Mouse (Mus musculus) layer of hippocampus, postnatal 14 days (tissue): ENCODE data around the gene 4933427D14Rik. TPM values are rescaled to one million over a fixed set of nuclear protein-coding genes. Genes with fewer than 3 reads are reported as not detected.

Experiments
- DNase-seq, 2 experiments: peaks; one replicate each; pipeline ENCODE4 v3.0.0; 2021 to 2022; ENCODE audit warnings: low spot score in 2 of 2, mixed read lengths in 1 of 2
- total RNA-seq, 2 experiments: library from RNA; stranded (reverse); gene quantifications; 2 replicates each; pipeline ENCODE4 v1.2.3; 2021

The 4933427D14Rik gene
- total RNA-seq, 2 experiments from 2014 or later = 22.9 to 23.3 TPM

GRCm38 (mm10) chr11:72118630-72119029, 88.6 kb downstream of the 4933427D14Rik start:
- DNase-seq = no peak

DNA sequence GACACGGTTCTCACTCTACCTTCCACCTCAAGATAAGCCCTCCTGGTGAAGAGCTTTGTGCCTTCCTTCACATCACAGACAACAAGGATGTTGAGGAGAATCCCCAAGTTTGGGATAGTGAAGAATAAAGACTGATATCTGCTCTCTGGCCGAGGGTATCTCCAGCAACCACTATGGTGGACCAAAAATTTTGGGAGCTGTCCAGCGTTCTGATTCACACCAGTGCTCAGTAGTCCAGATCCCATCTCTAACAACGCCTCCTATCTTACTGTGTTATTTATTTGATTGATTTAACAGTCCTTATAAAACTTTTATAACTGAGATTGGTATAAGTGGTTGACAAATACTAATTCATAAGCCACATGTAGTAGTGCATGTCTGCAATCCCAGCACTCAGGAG, 94.0 kb downstream of the 4933427D14Rik start:
- DNase-seq = no peak

DNA sequence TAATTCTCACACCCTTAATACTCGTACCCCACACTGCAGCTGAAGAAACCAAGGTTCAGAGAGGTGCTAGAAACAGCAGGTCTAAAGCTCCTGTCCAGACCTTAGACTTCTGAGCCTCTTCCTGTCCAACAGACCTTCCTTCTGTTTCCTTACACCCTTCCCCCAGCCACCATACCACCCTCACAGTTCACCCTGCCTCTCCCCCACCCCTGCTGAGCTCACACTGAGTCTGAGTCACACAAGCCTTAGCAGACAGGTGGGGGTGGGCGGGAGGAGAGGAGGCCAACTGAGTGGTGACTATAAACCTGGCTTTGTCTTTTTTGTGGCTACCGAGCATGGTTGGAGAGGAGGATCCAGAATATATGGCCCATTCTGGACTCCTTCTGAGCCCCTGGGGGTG, 96.5 kb downstream of the 4933427D14Rik start:
- no peak for DNase-seq

GRCm38 (mm10) chr11:72104223-72104622, 103.0 kb downstream of the 4933427D14Rik start:
- no peak for DNase-seq

Other genes with a start within 250 kb of the 4933427D14Rik start
- under 1 TPM in 1 of 2 experiments, not detected in 1; 0.14 TPM for gene Aipl1, start 169.9 kb downstream of the 4933427D14Rik start, total RNA-seq
- 1 to 10 TPM; 2.4 to 3.0 TPM for gene Pimreg, start 165.4 kb downstream of the 4933427D14Rik start, total RNA-seq
- gene Pitpnm3, start 71.7 kb downstream of the 4933427D14Rik start, total RNA-seq = 10 to 100 TPM; 20.9 to 22.2 TPM
- gene Gm43951, start 619 bp downstream of the 4933427D14Rik start, total RNA-seq = 10 to 100 TPM; 10.9 to 11.3 TPM
- gene Txndc17, start 88 bp upstream of the 4933427D14Rik start, total RNA-seq = 10 to 100 TPM; 38.1 to 44.3 TPM
- gene Med31, start 8.1 kb upstream of the 4933427D14Rik start, total RNA-seq = 10 to 100 TPM; 14.7 to 14.8 TPM
- gene Slc13a5, start 59.8 kb upstream of the 4933427D14Rik start, total RNA-seq = 10 to 100 TPM; 12.4 to 13.4 TPM
- 1 to 10 TPM; 2.4 to 2.9 TPM for gene Xaf1, start 94.2 kb upstream of the 4933427D14Rik start, total RNA-seq
- not detected for gene Fbxo39, start 107.0 kb upstream of the 4933427D14Rik start, total RNA-seq
- gene Tekt1, start 155.0 kb upstream of the 4933427D14Rik start, total RNA-seq = 1 to 10 TPM; 2.6 to 5.0 TPM
- 1 to 10 TPM; 3.0 to 4.4 TPM for gene Smtnl2, start 204.3 kb upstream of the 4933427D14Rik start, total RNA-seq
- not detected for gene Ggt6, start 228.1 kb upstream of the 4933427D14Rik start, total RNA-seq
- 10 to 100 TPM; 50.3 to 53.1 TPM for gene Mybbp1a, start 233.9 kb upstream of the 4933427D14Rik start, total RNA-seq